Mouse (Mus musculus) embryo, embryonic 10.5 days (tissue): Measurements from ENCODE around the gene Tpra1.

Experiments used
- DNase-seq: peaks from one replicate; pipeline ENCODE4 v3.0.0-alpha.2; 2015; ENCODE audit warnings: low spot score

Gene Tpra1

GRCm38 (mm10) chr6:88890832-88891231 lies 11.2 kb upstream of the Tpra1 start:
- no peak for DNase-seq

- DNase-seq: peak; percentile 70
These were observed 8.5 kb upstream of the Tpra1 start for GRCm38 (mm10) chr6:88893559-88893958.

GRCm38 (mm10) chr6:88895943-88896342 lies 6.1 kb upstream of the Tpra1 start:
- DNase-seq: no peak

GRCm38 (mm10) chr6:88897246-88897645 lies 4.8 kb upstream of the Tpra1 start:
- DNase-seq: no peak

- DNase-seq: peak; percentile 98
These were observed 3.5 kb upstream of the Tpra1 start, which contains the start of gene Mcm2 for GRCm38 (mm10) chr6:88898534-88899048. Mcm2 (minus strand) TSS chr6:88898780.

GRCm38 (mm10) chr6:88899086-88899485 lies 3.0 kb upstream of the Tpra1 start:
- no peak for DNase-seq

- DNase-seq: no peak
These were observed 2.4 kb upstream of the Tpra1 start for GRCm38 (mm10) chr6:88899628-88900027.

- DNase-seq: peak; percentile 39
These were observed 580 bp upstream of the Tpra1 start for GRCm38 (mm10) chr6:88901471-88901870.

- DNase-seq: no peak
These were observed 1.7 kb downstream of the Tpra1 start for GRCm38 (mm10) chr6:88903708-88904107.

- DNase-seq: no peak
These were observed 2.5 kb downstream of the Tpra1 start for GRCm38 (mm10) chr6:88904456-88904974.

GRCm38 (mm10) chr6:88905042-88905441 lies 3.0 kb downstream of the Tpra1 start:
- DNase-seq: no peak

- peak; percentile 89 for DNase-seq
These were observed 4.5 kb downstream of the Tpra1 start for GRCm38 (mm10) chr6:88906369-88907108.

GRCm38 (mm10) chr6:88909151-88909550 lies 7.1 kb downstream of the Tpra1 start:
- DNase-seq: no peak

- no peak for DNase-seq
These were observed 11.0 kb downstream of the Tpra1 start for GRCm38 (mm10) chr6:88913022-88913421.

- DNase-seq: no peak
These were observed 11.4 kb downstream of the Tpra1 start for GRCm38 (mm10) chr6:88913440-88913839.

- no peak for DNase-seq
These were observed 12.7 kb downstream of the Tpra1 start for GRCm38 (mm10) chr6:88914799-88915198.

- no peak for DNase-seq
These were observed 13.5 kb downstream of the Tpra1 start for GRCm38 (mm10) chr6:88915510-88915909.

GRCm38 (mm10) chr6:88916153-88916552 lies 14.1 kb downstream of the Tpra1 start:
- peak; percentile 71 for DNase-seq

GRCm38 (mm10) chr6:88918802-88919201 lies 16.8 kb downstream of the Tpra1 start:
- no peak for DNase-seq

- DNase-seq: peak; percentile 71
These were observed 22.6 kb downstream of the Tpra1 start for GRCm38 (mm10) chr6:88924502-88925275.

- DNase-seq: peak; percentile 92
These were observed 23.7 kb downstream of the Tpra1 start for GRCm38 (mm10) chr6:88925640-88926205.

GRCm38 (mm10) chr6:88926870-88927269 lies 24.8 kb downstream of the Tpra1 start:
- no peak for DNase-seq
